Mouse (Mus musculus) activated CD4-positive, CD25-positive, alpha-beta regulatory T cell, adult 9 weeks (primary cell): ENCODE data around the gene Car14. TPM values are rescaled to one million over a fixed set of nuclear protein-coding genes. Genes with fewer than 3 reads are reported as not detected.

ENCODE experiments used
- polyA plus RNA-seq: library from polyadenylated mRNA; unstranded; fragments of 100-300 nt; shearing (Covaris generic); gene quantifications from one replicate; pipeline ENCODE4 v1.2.1, GENCODE M21; 2017

Car14 gene
- not detected for polyA plus RNA-seq

DNA sequence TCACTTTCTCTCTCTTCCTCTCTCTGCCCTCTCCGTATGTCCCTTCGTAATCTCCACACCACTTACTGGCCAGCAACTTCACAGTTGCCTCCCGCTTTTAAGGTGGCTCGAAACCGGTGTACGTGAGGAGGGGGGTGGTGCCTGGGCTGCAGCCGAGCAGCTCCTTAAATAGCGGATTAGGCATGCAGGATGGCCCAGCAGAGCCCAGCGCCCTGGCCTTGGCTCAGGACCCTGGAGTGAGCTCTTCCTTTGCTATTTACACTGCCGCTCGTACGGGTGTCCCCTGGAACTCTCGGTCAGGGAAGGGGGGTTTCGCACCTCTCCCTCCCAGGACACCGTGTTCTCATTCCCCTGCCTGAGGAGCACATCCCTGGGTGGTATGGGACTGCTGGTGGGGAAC lies at the start of gene Car14:
Car14 (minus strand) TSS at position 124 of the 400 bp plus-strand sequence.

GRCm38 (mm10) chr3:95928658-95929503 lies 24.4 kb upstream of the Car14 start, which contains the start of gene Anp32e:
TSS of gene Anp32e (plus strand) at chr3:95929246.

GRCm38 (mm10) chr3:95893606-95894316 lies 10.7 kb downstream of the Car14 start, which contains the start of gene Aph1a:
TSS of gene Aph1a (plus strand) at chr3:95893969.

GRCm38 (mm10) chr3:95891211-95892065 lies 13.1 kb downstream of the Car14 start, which contains the start of gene BC028528:
TSS of gene BC028528 (minus strand) at chr3:95892005.

GRCm38 (mm10) chr3:95881979-95882815 lies 22.3 kb downstream of the Car14 start, which contains the start of gene Ciart:
TSS of gene Ciart (minus strand) at chr3:95882251.

GRCm38 (mm10) chr3:95871392-95871867 lies 33.1 kb downstream of the Car14 start, which contains the start of gene Mrps21:
TSS of gene Mrps21 (minus strand) at chr3:95871519.

DNA sequence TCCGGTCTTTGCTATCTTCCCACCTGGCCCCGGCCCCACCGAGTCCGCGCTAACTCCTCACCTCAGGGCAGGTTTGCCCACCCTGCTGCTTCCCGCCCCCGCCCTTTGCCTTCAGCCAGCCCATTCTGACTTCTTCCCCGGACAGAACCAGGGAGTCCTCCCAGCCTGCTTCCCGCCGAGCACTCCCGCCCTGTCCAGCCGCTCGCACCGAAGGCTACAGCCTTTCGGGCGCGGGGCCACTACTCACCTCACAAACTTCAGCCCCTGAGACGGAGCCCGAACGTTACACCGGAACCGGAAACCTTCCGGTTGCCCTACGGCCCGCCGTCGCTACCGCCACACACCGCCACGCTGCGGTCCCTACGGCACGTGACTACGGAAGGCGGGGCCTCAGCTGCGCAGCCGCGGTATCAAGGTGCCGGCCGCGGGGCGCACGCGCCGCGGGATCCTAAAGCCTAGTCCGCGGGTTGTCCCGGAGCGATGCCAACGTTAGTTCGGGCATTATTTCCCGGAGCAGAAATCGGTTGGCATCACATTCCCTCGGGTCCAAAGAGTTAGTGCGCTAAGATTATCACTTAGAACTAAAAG lies 48.9 kb downstream of the Car14 start, which contains the start of gene Prpf3:
Prpf3 (minus strand) TSS at position 384 of the 588 bp plus-strand sequence.

Other genes starting within 250 kb of the Car14 start
- gene Mcl1, start 245.9 kb downstream of the Car14 start, polyA plus RNA-seq: 44.9 TPM
- gene Adamtsl4, start 216.8 kb downstream of the Car14 start, polyA plus RNA-seq: 12.3 TPM
- 302 TPM for gene Ecm1, start 165.1 kb downstream of the Car14 start, polyA plus RNA-seq
- gene Tars2, start 144.5 kb downstream of the Car14 start, polyA plus RNA-seq: 92.0 TPM
- gene Rprd2, start 85.8 kb downstream of the Car14 start, polyA plus RNA-seq: 18.8 TPM
- gene Prpf3, start 48.8 kb downstream of the Car14 start, polyA plus RNA-seq: 71.4 TPM
- 286 TPM for gene Mrps21, start 33.2 kb downstream of the Car14 start, polyA plus RNA-seq
- gene Ciart, start 22.4 kb downstream of the Car14 start, polyA plus RNA-seq: 4.9 TPM
- not detected for gene BC028528, start 12.7 kb downstream of the Car14 start, polyA plus RNA-seq
- gene Aph1a, start 10.7 kb downstream of the Car14 start, polyA plus RNA-seq: 66.6 TPM
- gene Anp32e, start 24.6 kb upstream of the Car14 start, polyA plus RNA-seq: 216 TPM
- 7.5 TPM for gene Plekho1, start 91.3 kb upstream of the Car14 start, polyA plus RNA-seq
- 28.0 TPM for gene Vps45, start 153.8 kb upstream of the Car14 start, polyA plus RNA-seq
- gene Otud7b, start 199.8 kb upstream of the Car14 start, polyA plus RNA-seq: 27.2 TPM